Mouse (Mus musculus) MEL (cell line): ENCODE measurements around the gene Unkl. TPM values are rescaled to one million over a fixed set of nuclear protein-coding genes. Genes with fewer than 3 reads are reported as not detected.
A peak's percentile ranks its signal among the peaks of the same experiment; 100 is the strongest.

ENCODE experiments used
- DNase-seq: peaks from one replicate; pipeline ENCODE4 v3.0.0; 2011; ENCODE audit warnings: low read depth, low spot score
- H3K27ac ChIP-seq: 2 replicates; pipeline ENCODE4 v1.5.1; 2012; ENCODE audit warnings: low read depth, mild to moderate bottlenecking, control low read depth, low read length, moderate library complexity; ENCODE audit not compliant: control insufficient read depth
- H3K27me3 ChIP-seq, 2 experiments: fragments of 150-350 bp in 1 of 2; sonication (generic) in 1 of 2; 2 replicates each; pipeline ENCODE4 v1.6.1; 2012; ENCODE audit warnings: low read length in 2 of 2, mild to moderate bottlenecking in 2 of 2, improper control_type of control experiment in 1 of 2, moderate library complexity in 1 of 2; ENCODE audit not compliant: insufficient read depth in 2 of 2, control insufficient read depth in 1 of 2
- H3K36me3 ChIP-seq, 2 experiments: 2 replicates each; pipeline ENCODE4 v1.6.1; 2012 to 2014; ENCODE audit warnings: low read length in 2 of 2, improper control_type of control experiment in 1 of 2, inconsistent platforms in 1 of 2, mild to moderate bottlenecking in 1 of 2; ENCODE audit not compliant: insufficient read depth in 2 of 2, control insufficient read depth in 1 of 2
- H3K4me1 ChIP-seq, 2 experiments: fragments of 150-350 bp in 1 of 2; sonication (generic) in 1 of 2; 2 replicates each; pipeline ENCODE4 v1.6.1; 2012; ENCODE audit warnings: low read length in 2 of 2, improper control_type of control experiment in 1 of 2, mild to moderate bottlenecking in 1 of 2; ENCODE audit not compliant: insufficient read depth in 2 of 2, control insufficient read depth in 1 of 2
- H3K4me3 ChIP-seq, 2 experiments: fragments of 150-350 bp in 1 of 2; sonication (generic) in 1 of 2; 2 replicates each; pipeline ENCODE4 v1.5.1; 2012; ENCODE audit warnings: low read depth in 2 of 2, low read length in 2 of 2, mild to moderate bottlenecking in 2 of 2, moderate library complexity in 2 of 2, control low read depth in 1 of 2, improper control_type of control experiment in 1 of 2; ENCODE audit not compliant: control insufficient read depth in 1 of 2, insufficient read depth in 1 of 2
- H3K79me2 ChIP-seq: 2 replicates; pipeline ENCODE4 v1.6.1; 2012; ENCODE audit warnings: mild to moderate bottlenecking, low read length, moderate library complexity; ENCODE audit not compliant: control insufficient read depth, poor library complexity, insufficient read depth
- H3K9ac ChIP-seq: 2 replicates; pipeline ENCODE4 v1.6.1; 2012; ENCODE audit warnings: low read depth, mild to moderate bottlenecking, control low read depth, low read length, moderate library complexity; ENCODE audit not compliant: control insufficient read depth, poor library complexity, severe bottlenecking
- H3K9me3 ChIP-seq: fragments of 150-350 bp; sonication (generic); replicated peaks from 2 replicates; pipeline ENCODE4 v1.6.1; 2012; ENCODE audit warnings: mild to moderate bottlenecking, low read length, improper control_type of control experiment, moderate library complexity; ENCODE audit not compliant: insufficient read depth
- CHD1 ChIP-seq: IDR thresholded peaks from 2 replicates; pipeline ENCODE4 v1.6.1; 2012; ENCODE audit warnings: low read depth, mild to moderate bottlenecking, inconsistent platforms, low read length, improper control_type of control experiment
- CHD2 ChIP-seq: IDR thresholded peaks from 2 replicates; pipeline ENCODE4 v1.6.1; 2011; ENCODE audit warnings: low read length, improper control_type of control experiment
- CTCF ChIP-seq, 3 experiments: IDR thresholded peaks in 2 of 3; conservative IDR thresholded peaks in 1 of 3; 2 replicates each; pipeline ENCODE4 v1.5.1; 2011 to 2012; ENCODE audit warnings: low read length in 3 of 3, low read depth in 2 of 3, mild to moderate bottlenecking in 2 of 3, improper control_type of control experiment in 1 of 3, inconsistent platforms in 1 of 3, mixed read lengths in 1 of 3, moderate library complexity in 1 of 3; ENCODE audit not compliant: control insufficient read depth in 1 of 3, insufficient read depth in 1 of 3, poor library complexity in 1 of 3, severe bottlenecking in 1 of 3
- EP300 ChIP-seq, 2 experiments: IDR thresholded peaks; 2 replicates each; pipeline ENCODE4 v1.6.1; 2011; ENCODE audit warnings: improper control_type of control experiment in 2 of 2, low read length in 2 of 2, low read depth in 1 of 2, mild to moderate bottlenecking in 1 of 2
- GABPA ChIP-seq: IDR thresholded peaks from 2 replicates; pipeline ENCODE4 v1.6.1; 2012; ENCODE audit warnings: low read depth, mild to moderate bottlenecking, inconsistent platforms, low read length, improper control_type of control experiment, moderate library complexity
- GATA1 ChIP-seq: IDR thresholded peaks from 2 replicates; pipeline ENCODE4 v1.6.1; 2011; ENCODE audit warnings: low read depth, low read length, improper control_type of control experiment
- JUND ChIP-seq: IDR thresholded peaks from 2 replicates; pipeline ENCODE4 v1.6.1; 2011; ENCODE audit warnings: low read depth, mild to moderate bottlenecking, improper control_type of control experiment, low read length
- MAFK ChIP-seq: IDR thresholded peaks from 2 replicates; pipeline ENCODE4 v1.6.1; 2011; ENCODE audit warnings: low read depth, mild to moderate bottlenecking, low read length, improper control_type of control experiment, borderline replicate concordance
- MXI1 ChIP-seq: IDR thresholded peaks from 2 replicates; pipeline ENCODE4 v1.6.1; 2011; ENCODE audit warnings: mild to moderate bottlenecking, low read depth, low read length, improper control_type of control experiment
- POLR2A ChIP-seq, 2 experiments: IDR thresholded peaks; 2 replicates each; pipeline ENCODE4 v1.6.1; 2011 to 2012; ENCODE audit warnings: low read length in 2 of 2, mild to moderate bottlenecking in 2 of 2, control low read depth in 1 of 2, improper control_type of control experiment in 1 of 2, low read depth in 1 of 2, moderate library complexity in 1 of 2; ENCODE audit not compliant: control insufficient read depth in 1 of 2, insufficient read depth in 1 of 2, poor library complexity in 1 of 2
- RCOR1 ChIP-seq: IDR thresholded peaks from 2 replicates; pipeline ENCODE4 v1.6.1; 2012; ENCODE audit warnings: low read depth, mild to moderate bottlenecking, inconsistent platforms, low read length, improper control_type of control experiment
- SMC3 ChIP-seq: IDR thresholded peaks from 2 replicates; pipeline ENCODE4 v1.6.1; 2011; ENCODE audit warnings: low read depth, low read length, improper control_type of control experiment
- TBP ChIP-seq: IDR thresholded peaks from 2 replicates; pipeline ENCODE4 v1.8.0; 2011; ENCODE audit warnings: low read depth, low read length, improper control_type of control experiment
- ZKSCAN1 ChIP-seq: IDR thresholded peaks from 2 replicates; pipeline ENCODE4 v1.6.1; 2012; ENCODE audit warnings: low read depth, mild to moderate bottlenecking, inconsistent platforms, low read length, improper control_type of control experiment, moderate library complexity
- polyA plus RNA-seq, 2 experiments: library from polyadenylated mRNA; stranded (reverse) in 1 of 2; unstranded in 1 of 2; fragments of >175 nt in 1 of 2; fragments of >200 nt in 1 of 2; gene quantifications; 2 replicates each; pipeline versions ENCODE4 v1.2.1 to v1.2.4; 2012; ENCODE audit warnings: low replicate concordance in 2 of 2, low read depth in 1 of 2; ENCODE audit not compliant: insufficient read length in 2 of 2, insufficient read depth in 1 of 2, missing spikeins in 1 of 2
- total RNA-seq: library from RNA; depleted of rRNA; stranded (reverse); fragments of 300-350 nt; gene quantifications from 2 replicates; pipeline ENCODE4 v1.2.3, GENCODE M21; 2012

Unkl gene
- total and polyA plus RNA-seq, 3 experiments: 18.0 to 42.4 TPM; not detected in 1

DNA sequence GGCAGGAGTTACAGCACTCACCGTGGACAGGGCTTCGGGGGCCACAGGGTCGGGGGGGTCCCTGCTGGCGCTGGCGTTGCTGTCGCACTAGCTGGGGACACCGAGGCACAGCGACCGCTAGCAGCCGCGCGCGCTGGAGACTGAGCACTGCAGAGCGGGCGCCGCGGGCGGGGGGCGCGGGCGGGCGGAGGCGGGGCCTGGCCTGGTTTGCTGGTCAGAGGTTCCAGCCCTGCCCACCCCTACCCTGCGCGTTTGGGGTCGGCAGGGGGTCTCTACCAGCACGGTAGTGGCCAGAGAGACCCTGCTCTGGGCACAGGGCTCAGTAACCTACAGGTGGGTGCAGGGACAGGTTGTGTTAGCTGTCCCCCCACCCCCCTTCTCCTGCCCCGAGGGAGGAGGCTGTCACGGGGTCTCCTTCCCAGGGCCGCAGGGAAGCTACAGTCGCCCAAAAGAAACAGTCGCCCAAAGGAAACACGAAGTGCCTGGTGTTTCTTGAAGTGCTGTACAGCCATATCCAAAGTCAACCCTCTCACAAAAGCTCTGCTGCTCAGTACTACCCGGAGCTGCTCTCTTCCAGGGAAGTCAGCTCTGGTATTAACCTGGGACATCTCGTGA, 68.0 kb downstream of the Unkl start, which contains the start of gene Baiap3:
Gene Baiap3, minus strand, starts transcription at position 225 of the 615 bp plus-strand sequence.
- no peak for TF ChIP-seq GATA1
- Histone ChIP-seq H3K27me3 (no peaks in the 10 kb centered on the region), H3K27ac (no peak within 1 kb of the TSS), H3K79me2 (no peaks in the 10 kb centered on the region), H3K4me1 (peaks cover 0 to 9% of the 10 kb centered on the region in 2 experiments; a peak in 2 of 4 replicates), H3K36me3 (no peaks in the 10 kb centered on the region; a peak in 1 of 4 replicates), H3K9me3 (no peaks in the 10 kb centered on the region), H3K4me3 (no peak within 1 kb of the TSS), H3K9ac (no peak within 1 kb of the TSS)
- DNase-seq: no peak

DNA sequence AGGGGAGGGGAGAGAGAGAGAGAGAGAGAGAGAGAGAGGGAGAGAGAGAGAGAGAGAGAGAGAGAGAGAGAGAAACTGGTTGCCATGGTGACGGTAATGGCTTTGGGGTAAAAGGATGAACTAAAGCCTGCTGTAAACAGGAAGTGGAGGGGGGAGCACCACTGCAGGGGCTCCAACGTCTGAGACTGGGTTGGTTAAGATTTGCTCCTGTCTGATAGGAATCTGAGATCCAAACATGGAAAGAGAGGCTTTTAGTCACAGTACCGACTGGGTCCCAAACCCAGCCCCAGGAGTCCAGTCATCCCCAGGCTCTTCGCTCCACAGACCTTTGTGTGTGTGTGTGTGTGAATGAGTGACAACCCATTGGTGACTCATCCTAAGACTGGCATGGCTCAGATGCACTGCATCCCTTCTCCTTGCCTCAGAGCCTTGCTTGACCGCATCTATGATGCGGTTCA, 69.6 kb downstream of the Unkl start:
- TF ChIP-seq JUND (peak; percentile 86; the same call in 1 of the 2 replicates), POLR2A (IDR thresholded peaks at IDR 0.05; ENCODE audit: control insufficient read depth in 1 of 2, insufficient read depth in 1 of 2, low read depth in 1 of 2, low read length in 2 of 2, poor library complexity in 1 of 2) (no peak)
- no peak overlapping the region for H3K4me3 ChIP-seq
- H3K36me3 ChIP-seq: peaks cover 0 to 3% of the 10 kb centered on the region in 2 experiments; a peak in 2 of 4 replicates
- H3K4me1 ChIP-seq: peaks cover 0 to 9% of the 10 kb centered on the region in 2 experiments; a peak in 2 of 4 replicates
- DNase-seq: peak; percentile 65
- H3K27me3 ChIP-seq: no peaks in the 10 kb centered on the region
- no peaks in the 10 kb centered on the region for H3K9me3 ChIP-seq
- no peak overlapping the region for H3K9ac ChIP-seq
- no peaks in the 10 kb centered on the region for H3K79me2 ChIP-seq
- no peak overlapping the region for H3K27ac ChIP-seq

- H3K4me3 ChIP-seq: no peak overlapping the region
- H3K79me2 ChIP-seq: peaks cover 11% of the 10 kb centered on the region
- no peaks in the 10 kb centered on the region for H3K4me1 ChIP-seq
- no peak for DNase-seq
- TF ChIP-seq GABPA (no peak), CTCF (IDR thresholded peaks at IDR 0.05 in 2 of 3, conservative IDR thresholded peaks at IDR 0.05 in 1 of 3; ENCODE audit: control insufficient read depth in 1 of 3, insufficient read depth in 1 of 3, low read depth in 2 of 3, low read length in 3 of 3, poor library complexity in 1 of 3, severe bottlenecking in 1 of 3) (peak; percentile 12 to 48 (median 33); a peak in 4 of 6 replicates), SMC3 (peak; percentile 31)
- H3K27ac ChIP-seq: no peak overlapping the region
- no peaks in the 10 kb centered on the region for H3K9me3 ChIP-seq
- peaks cover 4 to 36% of the 10 kb centered on the region in 2 experiments for H3K36me3 ChIP-seq
- H3K9ac ChIP-seq: no peak overlapping the region
- H3K27me3 ChIP-seq: no peaks in the 10 kb centered on the region
These were observed 76.3 kb downstream of the Unkl start for GRCm38 (mm10) chr17:25264453-25264852.

- TF ChIP-seq ZKSCAN1: no peak
- TF ChIP-seq CHD1: no peak
- no peak for TF ChIP-seq MXI1
- no peak for TF ChIP-seq RCOR1
- no peak for TF ChIP-seq CHD2
- TF ChIP-seq MAFK: no peak
- no peak for TF ChIP-seq TBP
- TF ChIP-seq EP300 (IDR thresholded peaks at IDR 0.05; ENCODE audit: low read depth in 1 of 2, low read length in 2 of 2): no peak
- H3K27ac ChIP-seq: no peak overlapping the region
- H3K4me1 ChIP-seq: peaks cover 9 to 31% of the 10 kb centered on the region in 2 experiments
- H3K9me3 ChIP-seq: no peaks in the 10 kb centered on the region
- DNase-seq: no peak
- peaks cover 52% of the 10 kb centered on the region for H3K79me2 ChIP-seq
- peak overlapping the region; percentile 9; the same call in 1 of the 2 replicates for H3K9ac ChIP-seq
- H3K4me3 ChIP-seq: no peak overlapping the region
- H3K36me3 ChIP-seq: peaks cover 22 to 33% of the 10 kb centered on the region in 2 experiments
- no peaks in the 10 kb centered on the region for H3K27me3 ChIP-seq
These were observed 82.7 kb downstream of the Unkl start for GRCm38 (mm10) chr17:25270795-25271335.
